Mouse (Mus musculus) liver, postnatal 0 days (tissue): ENCODE data around the gene S100pbp.

Experiments used
- CTCF ChIP-seq: sonication (generic); IDR thresholded peaks from 2 replicates; pipeline ENCODE4 v1.5.1; 2016; ENCODE audit warnings: antibody characterized with exemption, low read depth
- EP300 ChIP-seq: IDR thresholded peaks from 2 replicates; pipeline ENCODE4 v1.6.1; 2016; ENCODE audit warnings: antibody characterized with exemption, low read depth, mild to moderate bottlenecking

DNA sequence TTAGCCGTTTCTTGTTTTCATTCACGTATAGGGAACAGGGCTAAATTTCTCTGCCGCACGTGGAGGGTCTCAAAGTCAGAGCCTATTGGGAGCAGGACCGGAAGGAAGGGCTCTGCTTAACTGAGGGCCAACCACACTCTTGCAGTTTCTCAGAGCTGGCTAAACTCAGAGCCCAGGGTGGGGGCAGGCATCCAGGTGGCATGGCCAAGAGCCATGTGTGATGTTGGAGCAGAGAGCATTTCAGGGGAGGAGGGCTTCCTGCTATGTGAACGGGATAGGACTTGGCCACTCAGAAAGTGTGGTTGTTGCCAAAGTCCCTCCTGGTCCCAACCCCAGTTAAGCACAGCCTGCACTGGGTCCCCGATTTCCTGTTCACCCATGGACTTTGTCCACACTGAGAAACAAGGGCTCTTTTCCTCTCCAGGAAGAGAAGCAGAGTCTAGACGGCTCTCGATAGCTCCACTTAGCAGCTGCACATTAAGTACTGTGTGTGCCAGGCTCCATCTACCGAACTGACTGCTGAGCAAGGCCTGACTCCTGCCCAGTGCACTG is 82.1 kb downstream of the S100pbp start:
- TF ChIP-seq CTCF (no peak), EP300 (no peak)
